Mouse (Mus musculus) frontal cortex, postnatal 25 days (tissue): ENCODE data around the gene Lrrtm3.

Experiments
- DNase-seq, 2 experiments: peaks; one replicate each; pipeline ENCODE4 v3.0.0; 2022; ENCODE audit warnings: low spot score in 2 of 2

Lrrtm3 gene

GRCm38 (mm10) chr10:63899891-63900290, 190.2 kb downstream of the Lrrtm3 start:
- DNase-seq, result no peak

GRCm38 (mm10) chr10:63894612-63895011, 195.5 kb downstream of the Lrrtm3 start:
- no peak for DNase-seq

- no peak for DNase-seq
These were observed 203.5 kb downstream of the Lrrtm3 start for GRCm38 (mm10) chr10:63886449-63887088.

- no peak for DNase-seq
These were observed 209.6 kb downstream of the Lrrtm3 start for GRCm38 (mm10) chr10:63880462-63880903.
